In genomic region chr7:19455819-19456495, GRCm38 (mm10) we compare ENCODE assay signal across 9 mouse cellular contexts. TPM values are rescaled to one million over a fixed set of nuclear protein-coding genes. Genes with fewer than 3 reads are reported as not detected.
A peak's percentile ranks its signal among the peaks of the same experiment; 100 is the strongest.
DNase-seq lines count a peak whose midpoint lies in the region; ATAC-seq and TF ChIP-seq lines count a peak whose summit lies in the region.
"Had no signal": no experiment of that assay in that cellular context is flagged by ENCODE, and none has a peak within 500 bp of the region (broad histone marks: within the 10 kb centered on the region; RNA-seq: fewer than 3 reads in every experiment).

No protein-coding gene starts in this region.

- DNase-seq in heart, embryonic 10.5 days (ENCODE audit: low spot score) = no peak
- DNase-seq in heart, adult 11 months = no peak
- DNase-seq in midbrain, postnatal 0 days (ENCODE audit: low spot score) = no peak
- DNase-seq in embryonic facial prominence, embryonic 10.5 days (ENCODE audit: low spot score) = no peak
- no peak for DNase-seq in urinary bladder, postnatal 25 days (ENCODE audit: low spot score)
- DNase-seq: kidney, postnatal 14 days had no signal

- WGBS in heart, embryonic 10.5 days = 65% methylated on average over 11 of the region's 11 CpGs
- WGBS in midbrain, embryonic 13.5 days = 69% methylated on average over 11 of the region's 11 CpGs
- WGBS in midbrain, postnatal 0 days = 64% methylated on average over 11 of the region's 11 CpGs
- WGBS in embryonic facial prominence, embryonic 10.5 days = 83% methylated on average over 11 of the region's 11 CpGs
- 65% methylated on average over 11 of the region's 11 CpGs for WGBS in neural tube, embryonic 14.5 days

- H3K27ac ChIP-seq in heart, embryonic 10.5 days = no peak overlapping the region
- no peak overlapping the region for H3K27ac ChIP-seq in midbrain, embryonic 13.5 days
- no peak overlapping the region for H3K27ac ChIP-seq in midbrain, postnatal 0 days (ENCODE audit: low read depth, low read length)
- H3K27ac ChIP-seq in embryonic facial prominence, embryonic 10.5 days (replicated peaks) = no peak overlapping the region
- H3K27ac ChIP-seq in neural tube, embryonic 14.5 days (ENCODE audit: low read depth, low read length) = 0 out of 2 replicates have a peak overlapping the region, but pooled peaks have one; percentile 28
- H3K27ac ChIP-seq: lung, embryonic 15.5 days had no signal

- H3K9me3 ChIP-seq in heart, embryonic 10.5 days = no peaks in the 10 kb centered on the region
- no peaks in the 10 kb centered on the region for H3K9me3 ChIP-seq in midbrain, embryonic 13.5 days
- H3K9me3 ChIP-seq in midbrain, postnatal 0 days (ENCODE audit: low read length) = no peaks in the 10 kb centered on the region
- H3K9me3 ChIP-seq in embryonic facial prominence, embryonic 10.5 days = no peaks in the 10 kb centered on the region; the same call in 1 of the 2 replicates
- H3K9me3 ChIP-seq in neural tube, embryonic 14.5 days (ENCODE audit: control insufficient read depth, low read length) = no peaks in the 10 kb centered on the region
- H3K9me3 ChIP-seq: lung, embryonic 15.5 days had no signal

- 0 out of 2 replicates have a peak overlapping the region, but pooled peaks have one; percentile 19 for H3K4me3 ChIP-seq in heart, embryonic 10.5 days
- no peak overlapping the region for H3K4me3 ChIP-seq in midbrain, embryonic 13.5 days (replicated peaks)
- no peak overlapping the region for H3K4me3 ChIP-seq in midbrain, postnatal 0 days (ENCODE audit: low read depth, low read length)
- peak overlapping the region; percentile 99 for H3K4me3 ChIP-seq in embryonic facial prominence, embryonic 10.5 days
- no peak overlapping the region for H3K4me3 ChIP-seq in neural tube, embryonic 14.5 days (ENCODE audit: low read depth, low read length)
- H3K4me3 ChIP-seq: lung, embryonic 15.5 days had no signal

- H3K4me2 ChIP-seq in midbrain, embryonic 13.5 days (replicated peaks) = peak overlapping the region; percentile 98; the same call in 1 of the 2 replicates
- H3K4me2 ChIP-seq in midbrain, postnatal 0 days (ENCODE audit: low read depth, low read length, poor library complexity, severe bottlenecking) = no peak overlapping the region
- no peak overlapping the region for H3K4me2 ChIP-seq in neural tube, embryonic 14.5 days (ENCODE audit: low read depth, low read length)

- ATAC-seq in midbrain, embryonic 13.5 days = no peak
- ATAC-seq in midbrain, postnatal 0 days (ENCODE audit: low FRiP score) = no peak
- ATAC-seq in neural tube, embryonic 14.5 days (ENCODE audit: low read depth) = no peak

- H3K27me3 ChIP-seq in heart, embryonic 10.5 days (ENCODE audit: insufficient read depth, poor library complexity, severe bottlenecking) = no peaks in the 10 kb centered on the region
- no peaks in the 10 kb centered on the region for H3K27me3 ChIP-seq in midbrain, embryonic 13.5 days
- no peaks in the 10 kb centered on the region for H3K27me3 ChIP-seq in midbrain, postnatal 0 days (ENCODE audit: insufficient read depth, low read length)
- H3K27me3 ChIP-seq in embryonic facial prominence, embryonic 10.5 days (replicated peaks; ENCODE audit: low read depth, poor library complexity, severe bottlenecking) = no peaks in the 10 kb centered on the region
- no peaks in the 10 kb centered on the region for H3K27me3 ChIP-seq in neural tube, embryonic 14.5 days (ENCODE audit: control insufficient read depth, insufficient read depth, low read length)
- H3K27me3 ChIP-seq: lung, embryonic 15.5 days had no signal

- H3K36me3 ChIP-seq in heart, embryonic 10.5 days = peaks cover 55% of the 10 kb centered on the region
- peaks cover 30% of the 10 kb centered on the region for H3K36me3 ChIP-seq in midbrain, embryonic 13.5 days
- peaks cover 10% of the 10 kb centered on the region for H3K36me3 ChIP-seq in midbrain, postnatal 0 days (ENCODE audit: insufficient read depth, low read length)
- H3K36me3 ChIP-seq in embryonic facial prominence, embryonic 10.5 days (replicated peaks) = peaks cover 55% of the 10 kb centered on the region
- peaks cover 6% of the 10 kb centered on the region for H3K36me3 ChIP-seq in neural tube, embryonic 14.5 days (ENCODE audit: control insufficient read depth, insufficient read depth, low read length)

- H3K4me1 ChIP-seq in heart, embryonic 10.5 days = peaks cover 32% of the 10 kb centered on the region
- H3K4me1 ChIP-seq in midbrain, embryonic 13.5 days (replicated peaks) = peaks cover 28% of the 10 kb centered on the region
- H3K4me1 ChIP-seq in midbrain, postnatal 0 days (ENCODE audit: insufficient read depth, low read length) = peaks cover 13% of the 10 kb centered on the region
- H3K4me1 ChIP-seq in embryonic facial prominence, embryonic 10.5 days = peaks cover 30% of the 10 kb centered on the region
- peaks cover 18% of the 10 kb centered on the region for H3K4me1 ChIP-seq in neural tube, embryonic 14.5 days (ENCODE audit: control insufficient read depth, insufficient read depth, low read length)

- 0 out of 2 replicates have a peak overlapping the region, but pooled peaks have one; percentile 25 for H3K9ac ChIP-seq in midbrain, embryonic 13.5 days (replicated peaks)
- H3K9ac ChIP-seq in midbrain, postnatal 0 days (replicated peaks; ENCODE audit: low read length, poor library complexity, severe bottlenecking) = no peak overlapping the region
- H3K9ac ChIP-seq in neural tube, embryonic 14.5 days (replicated peaks; ENCODE audit: low read depth, low read length) = no peak overlapping the region
- H3K9ac ChIP-seq: lung, embryonic 15.5 days had no signal

- TF ChIP-seq CTCF in midbrain, postnatal 0 days (IDR thresholded peaks at IDR 0.05) = no peak

RNA-seq across cellular contexts. Expression of gene Mark4, which starts 2.7 kb away (rescaled TPM):
- polyA plus RNA-seq in heart, embryonic 10.5 days (2016; fragmentation: Nextera tagmentation; extraction: Ambion mirVana) = 7.0 and 8.9 TPM in 2 replicates
- polyA plus RNA-seq in midbrain, embryonic 13.5 days (2015; fragmentation: Nextera tagmentation; extraction: Ambion mirVana) = 13.9 and 16.3 TPM in 2 replicates
- total RNA-seq in midbrain, postnatal 0 days (2014; rRNA removed) = 58.1 and 68.9 TPM in 2 replicates
- polyA plus RNA-seq in midbrain, postnatal 0 days (2015; fragmentation: Nextera tagmentation; extraction: Ambion mirVana) = 16.2 and 17.0 TPM in 2 replicates
- polyA plus RNA-seq in embryonic facial prominence, embryonic 10.5 days (2016; fragmentation: Nextera tagmentation; extraction: Ambion mirVana) = 7.1 and 8.0 TPM in 2 replicates
- 17.0 and 19.2 TPM in 2 replicates for polyA plus RNA-seq in neural tube, embryonic 14.5 days (2014; fragmentation: Nextera tagmentation; extraction: Ambion mirVana)

RNA-seq across cellular contexts. Expression of gene Exoc3l2, which starts 7.2 kb away (rescaled TPM):
- 1.8 and 2.5 TPM in 2 replicates for polyA plus RNA-seq in heart, embryonic 10.5 days (2016; fragmentation: Nextera tagmentation; extraction: Ambion mirVana)
- 0.24 and 0.32 TPM in 2 replicates for polyA plus RNA-seq in midbrain, embryonic 13.5 days (2015; fragmentation: Nextera tagmentation; extraction: Ambion mirVana)
- 0.28 and 0.49 TPM in 2 replicates for total RNA-seq in midbrain, postnatal 0 days (2014; rRNA removed)
- 1.5 and 1.6 TPM in 2 replicates for polyA plus RNA-seq in midbrain, postnatal 0 days (2015; fragmentation: Nextera tagmentation; extraction: Ambion mirVana)
- polyA plus RNA-seq in embryonic facial prominence, embryonic 10.5 days (2016; fragmentation: Nextera tagmentation; extraction: Ambion mirVana) = 1.2 and 1.3 TPM in 2 replicates
- 0.71 TPM in 2 replicates for polyA plus RNA-seq in neural tube, embryonic 14.5 days (2014; fragmentation: Nextera tagmentation; extraction: Ambion mirVana)

RNA-seq across cellular contexts. Expression of gene Ckm, which starts 51.4 kb away (rescaled TPM):
- polyA plus RNA-seq in heart, embryonic 10.5 days (2016; fragmentation: Nextera tagmentation; extraction: Ambion mirVana) = 3.6 and 9.8 TPM in 2 replicates
- 0.07 TPM in 1 of 2 replicates, not detected in the other for polyA plus RNA-seq in midbrain, embryonic 13.5 days (2015; fragmentation: Nextera tagmentation; extraction: Ambion mirVana)
- 0.38 and 8.2 TPM in 2 replicates for total RNA-seq in midbrain, postnatal 0 days (2014; rRNA removed)
- 0.21 and 0.25 TPM in 2 replicates for polyA plus RNA-seq in midbrain, postnatal 0 days (2015; fragmentation: Nextera tagmentation; extraction: Ambion mirVana)
- polyA plus RNA-seq in embryonic facial prominence, embryonic 10.5 days (2016; fragmentation: Nextera tagmentation; extraction: Ambion mirVana) = 0.20 TPM in 1 of 2 replicates, not detected in the other
- 0.63 and 2.0 TPM in 2 replicates for polyA plus RNA-seq in neural tube, embryonic 14.5 days (2014; fragmentation: Nextera tagmentation; extraction: Ambion mirVana)

RNA-seq across cellular contexts. Expression of gene Klc3, which starts 52.1 kb away (rescaled TPM):
- polyA plus RNA-seq in heart, embryonic 10.5 days (2016; fragmentation: Nextera tagmentation; extraction: Ambion mirVana) = 4.4 and 5.8 TPM in 2 replicates
- 1.1 and 1.2 TPM in 2 replicates for polyA plus RNA-seq in midbrain, embryonic 13.5 days (2015; fragmentation: Nextera tagmentation; extraction: Ambion mirVana)
- 1.2 and 1.9 TPM in 2 replicates for total RNA-seq in midbrain, postnatal 0 days (2014; rRNA removed)
- 1.2 and 1.4 TPM in 2 replicates for polyA plus RNA-seq in midbrain, postnatal 0 days (2015; fragmentation: Nextera tagmentation; extraction: Ambion mirVana)
- polyA plus RNA-seq in embryonic facial prominence, embryonic 10.5 days (2016; fragmentation: Nextera tagmentation; extraction: Ambion mirVana) = 7.9 and 8.8 TPM in 2 replicates
- 1.1 and 2.1 TPM in 2 replicates for polyA plus RNA-seq in neural tube, embryonic 14.5 days (2014; fragmentation: Nextera tagmentation; extraction: Ambion mirVana)

RNA-seq across cellular contexts. Expression of gene Bloc1s3, which starts 52.2 kb away (rescaled TPM):
- polyA plus RNA-seq in heart, embryonic 10.5 days (2016; fragmentation: Nextera tagmentation; extraction: Ambion mirVana) = 1.5 and 2.0 TPM in 2 replicates
- polyA plus RNA-seq in midbrain, embryonic 13.5 days (2015; fragmentation: Nextera tagmentation; extraction: Ambion mirVana) = 2.9 and 4.5 TPM in 2 replicates
- 17.8 and 21.4 TPM in 2 replicates for total RNA-seq in midbrain, postnatal 0 days (2014; rRNA removed)
- 3.9 and 4.2 TPM in 2 replicates for polyA plus RNA-seq in midbrain, postnatal 0 days (2015; fragmentation: Nextera tagmentation; extraction: Ambion mirVana)
- polyA plus RNA-seq in embryonic facial prominence, embryonic 10.5 days (2016; fragmentation: Nextera tagmentation; extraction: Ambion mirVana) = 1.9 TPM in 2 replicates
- polyA plus RNA-seq in neural tube, embryonic 14.5 days (2014; fragmentation: Nextera tagmentation; extraction: Ambion mirVana) = 2.8 and 3.2 TPM in 2 replicates

Comparison
In these comparisons a context has a peak if more than half of its experiments do, and no peak if none do; other contexts are left out.
1. H3K4me3 ChIP-seq: peak in heart, embryonic 10.5 days (single experiment) and embryonic facial prominence, embryonic 10.5 days (single experiment); none in midbrain, embryonic 13.5 days (single experiment), midbrain, postnatal 0 days (single experiment) and neural tube, embryonic 14.5 days (single experiment).